Mouse (Mus musculus): ENCODE measurements around the gene Usp20.

DNA sequence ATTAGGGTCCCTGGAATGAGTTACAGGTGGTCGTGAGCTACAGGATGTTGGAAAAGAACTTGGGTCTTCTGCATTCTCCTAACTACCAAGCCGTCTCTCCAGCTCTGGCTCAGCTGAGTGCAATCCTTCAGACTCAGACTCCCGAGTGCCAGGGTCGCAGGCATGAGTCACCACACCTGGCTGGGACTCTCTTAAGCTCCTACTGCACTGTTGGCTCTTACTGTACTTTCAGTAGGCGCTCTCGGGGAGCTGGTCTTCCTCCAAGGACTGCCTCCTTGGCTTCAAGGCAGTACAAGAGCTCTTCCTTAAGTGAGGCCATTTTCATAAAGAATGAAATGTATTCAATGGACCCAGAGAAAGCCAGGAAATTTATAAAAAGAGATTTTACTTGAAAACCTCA, 59.3 kb downstream of the Usp20 start:
- TF ChIP-seq POLR2A (IDR thresholded peaks at IDR 0.05; ENCODE audit: insufficient read length, low read depth) (no peak), USF1 (IDR thresholded peaks at IDR 0.05; ENCODE audit: low read depth) (no peak), MYOG (IDR thresholded peaks at IDR 0.05; ENCODE audit: control insufficient read depth in 1 of 3, insufficient read depth in 1 of 3, insufficient read length in 2 of 3, low read depth in 2 of 3) (no peak), MAX (IDR thresholded peaks at IDR 0.05; ENCODE audit: low read depth) (no peak)

Data from myocyte (in vitro differentiated cells).